Comparison of ENCODE assay signal across 16 mouse cellular contexts in genomic region chr15:102954192-102955006, GRCm38 (mm10). TPM values are rescaled to one million over a fixed set of nuclear protein-coding genes. Genes with fewer than 3 reads are reported as not detected.
DNase-seq lines count a peak whose midpoint lies in the region; ATAC-seq and TF ChIP-seq lines count a peak whose summit lies in the region.
"Had no signal": no experiment of that assay in that cellular context is flagged by ENCODE, and none has a peak within 500 bp of the region (broad histone marks: within the 10 kb centered on the region; RNA-seq: fewer than 3 reads in every experiment).

Gene Hoxc11, plus strand, starts transcription at chr15:102954427.

- no peak within 1 kb of the TSS for H3K9ac ChIP-seq in ES-E14 (ENCODE audit: insufficient read depth, low read depth, low read length, poor library complexity, severe bottlenecking)
- peak within 1 kb of the TSS; percentile 72 for H3K9ac ChIP-seq in kidney, postnatal 0 days (ENCODE audit: low read depth, low read length)
- no peak within 1 kb of the TSS for H3K9ac ChIP-seq in hindbrain, embryonic 16.5 days (ENCODE audit: low read depth, low read length)
- H3K9ac ChIP-seq: embryonic facial prominence, embryonic 13.5 days; heart, embryonic 12.5 days; hindbrain, embryonic 13.5 days had no signal

- H3K27me3 ChIP-seq in kidney, postnatal 0 days (ENCODE audit: insufficient read depth, low read length): peaks cover 28% of the 10 kb centered on the region
- H3K27me3 ChIP-seq in hindbrain, embryonic 16.5 days (replicated peaks; ENCODE audit: control insufficient read depth, insufficient read depth, low read length): peaks cover 77% of the 10 kb centered on the region

- in situ Hi-C loops in ES-E14 (cut with MboI; ENCODE audit: low sequenced_read_pairs in 2 of 2, unreplicated experiment in 2 of 2): no loop called here

- 0 out of 2 replicates have a peak, but pooled peaks have one; percentile 15 for ATAC-seq in kidney, postnatal 0 days (replicated peaks; ENCODE audit: low FRiP score, low read depth)
- no peak for ATAC-seq in hindbrain, embryonic 16.5 days

- no peak within 1 kb of the TSS for H3K27ac ChIP-seq in ES-E14 (ENCODE audit: insufficient read depth, low read depth, low read length, poor library complexity, severe bottlenecking)
- H3K27ac ChIP-seq in kidney, postnatal 0 days: peak within 1 kb of the TSS; percentile 82
- H3K27ac ChIP-seq in hindbrain, embryonic 16.5 days (ENCODE audit: low read depth, low read length): no peak within 1 kb of the TSS
- H3K27ac ChIP-seq: embryonic facial prominence, embryonic 13.5 days; hindbrain, embryonic 13.5 days had no signal

- no peaks in the 10 kb centered on the region for H3K36me3 ChIP-seq in ES-E14 (ENCODE audit: control insufficient read depth, insufficient read depth, low read length, poor library complexity, severe bottlenecking)
- H3K36me3 ChIP-seq in kidney, postnatal 0 days (ENCODE audit: insufficient read depth, low read length): no peaks in the 10 kb centered on the region
- no peaks in the 10 kb centered on the region for H3K36me3 ChIP-seq in hindbrain, embryonic 16.5 days (ENCODE audit: control insufficient read depth, insufficient read depth, low read length)
- H3K36me3 ChIP-seq: embryonic facial prominence, embryonic 13.5 days; heart, embryonic 12.5 days; hindbrain, embryonic 13.5 days had no signal

- H3K4me3 ChIP-seq in ES-E14 (ENCODE audit: insufficient read depth in 1 of 2, low read depth in 1 of 2, low read length in 2 of 2, poor library complexity in 1 of 2, severe bottlenecking in 1 of 2): peak within 1 kb of the TSS in 1 of 2 experiments; percentile 15; a peak in 2 of 4 replicates
- H3K4me3 ChIP-seq in kidney, postnatal 0 days (replicated peaks; ENCODE audit: low read depth, low read length): peak within 1 kb of the TSS; percentile 59
- no peak within 1 kb of the TSS for H3K4me3 ChIP-seq in hindbrain, embryonic 16.5 days (ENCODE audit: low read length)
- H3K4me3 ChIP-seq: embryonic facial prominence, embryonic 13.5 days; heart, embryonic 12.5 days; hindbrain, embryonic 13.5 days had no signal

- peak; percentile 57 for DNase-seq in kidney, adult 18-20 months
- DNase-seq in kidney, adult 9 months: no peak
- no peak for DNase-seq in ES-E14 (ENCODE audit: low read depth, low spot score)
- DNase-seq in kidney, postnatal 0 days (ENCODE audit: low spot score): peak; percentile 57
- DNase-seq in neural tube, embryonic 10.5 days (ENCODE audit: extremely low spot score, low spot score): peak; percentile 75
- no peak for DNase-seq in right cerebral cortex, postnatal 14 days
- DNase-seq in cerebellum, adult 9-10 months: no peak
- DNase-seq: cerebellum, adult 2 months; lung, postnatal 36 days; thymus, adult 18-20 months had no signal

- under 1% methylated on average over 56 of the region's 57 CpGs for WGBS in kidney, postnatal 0 days
- under 1% methylated on average over 57 of the region's 57 CpGs for WGBS in hindbrain, embryonic 16.5 days

- H3K9me3 ChIP-seq in ES-E14 (ENCODE audit: control insufficient read depth, insufficient read depth, low read depth, low read length): no peaks in the 10 kb centered on the region
- no peaks in the 10 kb centered on the region for H3K9me3 ChIP-seq in kidney, postnatal 0 days (replicated peaks; ENCODE audit: low read length)
- H3K9me3 ChIP-seq in hindbrain, embryonic 16.5 days (ENCODE audit: control insufficient read depth, low read length): no peaks in the 10 kb centered on the region
- H3K9me3 ChIP-seq: embryonic facial prominence, embryonic 13.5 days; heart, embryonic 12.5 days; hindbrain, embryonic 13.5 days had no signal

- H3K4me1 ChIP-seq in ES-E14 (ENCODE audit: control insufficient read depth in 2 of 2, insufficient read depth in 2 of 2, low read length in 2 of 2, poor library complexity in 1 of 2): peaks cover 0 to 6% of the 10 kb centered on the region in 2 experiments; a peak in 1 of 4 replicates
- peaks cover 13% of the 10 kb centered on the region for H3K4me1 ChIP-seq in kidney, postnatal 0 days (replicated peaks; ENCODE audit: insufficient read depth, low read length)
- H3K4me1 ChIP-seq in hindbrain, embryonic 16.5 days (ENCODE audit: control insufficient read depth, insufficient read depth, low read depth, low read length): no peaks in the 10 kb centered on the region; the same call in 1 of the 2 replicates
- H3K4me1 ChIP-seq: embryonic facial prominence, embryonic 13.5 days; hindbrain, embryonic 13.5 days had no signal

- no peak for TF ChIP-seq CTCF in kidney, postnatal 0 days (IDR thresholded peaks at IDR 0.05; ENCODE audit: low read depth)

- peak within 1 kb of the TSS; percentile 85 for H3K4me2 ChIP-seq in kidney, postnatal 0 days (ENCODE audit: low read length)
- H3K4me2 ChIP-seq in hindbrain, embryonic 16.5 days (ENCODE audit: low read length): no peak within 1 kb of the TSS
- H3K4me2 ChIP-seq: embryonic facial prominence, embryonic 13.5 days; heart, embryonic 12.5 days; hindbrain, embryonic 13.5 days had no signal

TF ChIP-seq in ES-E14, 5 proteins besides CTCF, POLR2A, EP300 and RAD21:
- TF ChIP-seq ZNF384 (IDR thresholded peaks at IDR 0.05; ENCODE audit: low read depth, low read length): no peak
- TF ChIP-seq MAFK (IDR thresholded peaks at IDR 0.05; ENCODE audit: insufficient read depth, low read depth, low read length): no peak
- 0 out of 2 replicates have a peak, but pooled peaks have one; percentile 39 for TF ChIP-seq HCFC1 (IDR thresholded peaks at IDR 0.05; ENCODE audit: borderline replicate concordance, insufficient read depth, low read length)
- TF ChIP-seq CHD2 (IDR thresholded peaks at IDR 0.05; ENCODE audit: low read depth, low read length): no peak

RNA-seq across cellular contexts. Expression of gene Hoxc11, which starts in this region (rescaled TPM):
- total RNA-seq in ES-E14 (2012; rRNA removed): not detected in 2 replicates
- 1.5 and 1.8 TPM in 2 replicates for polyA plus RNA-seq in kidney, postnatal 0 days (2015; fragmentation: Nextera tagmentation; extraction: Ambion mirVana)
- not detected in 2 replicates for polyA plus RNA-seq in hindbrain, embryonic 16.5 days (2015; fragmentation: Nextera tagmentation; extraction: Ambion mirVana)
- total RNA-seq: layer of hippocampus, adult 8-10 months; liver, adult 2 months had no signal
- polyA plus RNA-seq: cerebellum, adult 2 months; embryonic facial prominence, embryonic 13.5 days; heart, embryonic 12.5 days; hindbrain, embryonic 13.5 days; liver, adult 2 months had no signal

Comparison
In these comparisons a context has a peak if more than half of its experiments do, and no peak if none do; other contexts are left out.
1. DNase-seq: peak in kidney, adult 18-20 months (single experiment), kidney, postnatal 0 days (single experiment) and neural tube, embryonic 10.5 days (single experiment); none in kidney, adult 9 months (single experiment), ES-E14 (single experiment), right cerebral cortex, postnatal 14 days (single experiment) and cerebellum, adult 9-10 months (single experiment).